Mouse (Mus musculus): ENCODE results near the gene Unk. TPM values are rescaled to one million over a fixed set of nuclear protein-coding genes. Genes with fewer than 3 reads are reported as not detected.

Gene Unk
- polyA plus RNA-seq, 1 experiment, result 21.5 TPM

DNA sequence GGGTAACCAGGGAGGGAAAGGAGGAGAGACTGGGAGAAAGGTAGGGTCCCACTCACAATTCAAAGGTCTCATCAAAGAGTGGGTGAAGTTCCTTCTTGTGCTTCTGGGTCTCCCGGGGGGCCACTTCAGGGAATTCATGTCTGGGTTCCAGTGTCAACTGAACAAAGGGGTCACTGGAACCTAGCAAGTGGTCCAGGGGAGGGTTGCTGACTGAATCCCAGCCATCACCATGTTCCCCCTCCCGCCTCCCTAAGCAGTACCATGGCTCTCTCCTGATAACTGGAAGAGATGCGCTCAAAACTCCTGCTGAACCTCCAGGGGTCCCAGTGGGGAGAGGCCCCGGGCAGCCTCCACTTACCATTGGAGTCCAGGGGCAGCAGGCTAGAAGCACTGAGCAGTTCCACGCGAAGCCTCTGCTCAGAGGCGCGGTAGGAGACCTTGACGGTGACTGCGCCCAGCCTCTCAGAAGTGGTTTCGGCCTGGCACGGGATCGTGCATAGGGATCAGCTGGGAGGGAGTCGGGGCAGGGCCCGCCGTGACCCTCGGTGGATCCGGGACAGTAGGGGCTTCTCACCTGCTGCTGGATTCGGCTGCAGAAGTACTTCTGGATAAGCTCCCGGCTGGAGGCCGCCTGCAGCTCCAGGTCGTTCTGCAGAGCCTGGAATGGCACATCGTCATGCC lies 34.2 kb downstream of the Unk start:
- TF ChIP-seq CTCF (IDR thresholded peaks at IDR 0.05; ENCODE audit: extremely low read depth, insufficient read length, insufficient replicate concordance, low read depth, low read length), result no peak
- TF ChIP-seq POLR2A (IDR thresholded peaks at IDR 0.05; ENCODE audit: low read depth, low read length), result no peak
- peaks cover 6% of the 10 kb centered on the region; the same call in 1 of the 2 replicates for H3K36me3 ChIP-seq (ENCODE audit: control insufficient read depth, insufficient read depth, low read length)
- no peaks in the 10 kb centered on the region for H3K27me3 ChIP-seq (ENCODE audit: control insufficient read depth, insufficient read depth, low read length)
- 77% methylated on average over 23 of the region's 23 CpGs for WGBS
- no peak overlapping the region for H3K4me3 ChIP-seq (ENCODE audit: low read depth, low read length)
- H3K4me1 ChIP-seq (ENCODE audit: control insufficient read depth, insufficient read depth, insufficient read length, low read length), result peaks cover 12% of the 10 kb centered on the region
- H3K27ac ChIP-seq (ENCODE audit: insufficient read depth, low read depth, low read length), result no peak overlapping the region

DNA sequence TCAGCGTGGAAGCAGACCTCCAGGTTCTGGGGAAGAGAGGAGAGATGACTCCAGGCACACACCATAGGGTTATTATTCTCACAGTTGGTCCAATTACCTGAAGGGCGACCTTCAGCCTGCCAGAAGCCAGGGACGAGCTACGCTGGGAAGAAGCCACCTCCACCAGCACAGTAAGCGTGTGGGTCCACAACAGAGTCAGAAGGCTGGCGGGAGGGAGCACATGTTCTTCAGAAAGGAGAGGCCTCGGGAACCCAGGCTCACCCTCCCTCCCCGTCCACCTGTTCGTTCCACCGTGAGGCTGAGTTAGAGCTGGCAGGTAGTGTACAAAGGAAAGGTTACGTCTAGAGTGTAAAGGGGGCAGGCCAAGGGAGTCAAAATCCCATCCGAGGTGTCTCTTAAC lies 35.2 kb downstream of the Unk start:
- Histone ChIP-seq H3K27ac (ENCODE audit: insufficient read depth, low read depth, low read length) (no peak overlapping the region), H3K4me3 (ENCODE audit: low read depth, low read length) (no peak overlapping the region), H3K36me3 (ENCODE audit: control insufficient read depth, insufficient read depth, low read length) (peaks cover 4% of the 10 kb centered on the region; the same call in 1 of the 2 replicates), H3K27me3 (ENCODE audit: control insufficient read depth, insufficient read depth, low read length) (no peaks in the 10 kb centered on the region), H3K4me1 (ENCODE audit: control insufficient read depth, insufficient read depth, insufficient read length, low read length) (peaks cover 9% of the 10 kb centered on the region; the same call in 1 of the 2 replicates)
- TF ChIP-seq CTCF (IDR thresholded peaks at IDR 0.05; ENCODE audit: extremely low read depth, insufficient read length, insufficient replicate concordance, low read depth, low read length), result no peak
- TF ChIP-seq POLR2A (IDR thresholded peaks at IDR 0.05; ENCODE audit: low read depth, low read length), result no peak
- 81% methylated on average over 12 of the region's 12 CpGs for WGBS

GRCm38 (mm10) chr11:116071510-116071909 lies 41.4 kb downstream of the Unk start:
- Histone ChIP-seq H3K4me3 (ENCODE audit: low read depth, low read length) (no peak overlapping the region), H3K27me3 (ENCODE audit: control insufficient read depth, insufficient read depth, low read length) (no peaks in the 10 kb centered on the region), H3K36me3 (ENCODE audit: control insufficient read depth, insufficient read depth, low read length) (no peaks in the 10 kb centered on the region), H3K27ac (ENCODE audit: insufficient read depth, low read depth, low read length) (no peak overlapping the region), H3K4me1 (ENCODE audit: control insufficient read depth, insufficient read depth, insufficient read length, low read length) (no peaks in the 10 kb centered on the region; the same call in 1 of the 2 replicates)
- 47% methylated on average over 5 of the region's 5 CpGs for WGBS
- TF ChIP-seq CTCF (IDR thresholded peaks at IDR 0.05; ENCODE audit: extremely low read depth, insufficient read length, insufficient replicate concordance, low read depth, low read length), result peak; percentile 71; the same call in 1 of the 2 replicates
- TF ChIP-seq POLR2A (IDR thresholded peaks at IDR 0.05; ENCODE audit: low read depth, low read length), result no peak

- TF ChIP-seq POLR2A (IDR thresholded peaks at IDR 0.05; ENCODE audit: low read depth, low read length) (no peak), CTCF (IDR thresholded peaks at IDR 0.05; ENCODE audit: extremely low read depth, insufficient read length, insufficient replicate concordance, low read depth, low read length) (no peak)
- Histone ChIP-seq H3K4me1 (ENCODE audit: control insufficient read depth, insufficient read depth, insufficient read length, low read length) (peaks cover 5% of the 10 kb centered on the region; the same call in 1 of the 2 replicates), H3K36me3 (ENCODE audit: control insufficient read depth, insufficient read depth, low read length) (no peaks in the 10 kb centered on the region), H3K27ac (ENCODE audit: insufficient read depth, low read depth, low read length) (no peak overlapping the region), H3K27me3 (ENCODE audit: control insufficient read depth, insufficient read depth, low read length) (no peaks in the 10 kb centered on the region), H3K4me3 (ENCODE audit: low read depth, low read length) (no peak overlapping the region)
- WGBS, result 88% methylated on average over 3 of the region's 3 CpGs
Observed at GRCm38 (mm10) chr11:116072608-116073007, 42.5 kb downstream of the Unk start.

- no peak overlapping the region for H3K27ac ChIP-seq (ENCODE audit: insufficient read depth, low read depth, low read length)
- peaks cover 10% of the 10 kb centered on the region for H3K36me3 ChIP-seq (ENCODE audit: control insufficient read depth, insufficient read depth, low read length)
- H3K4me1 ChIP-seq (ENCODE audit: control insufficient read depth, insufficient read depth, insufficient read length, low read length), result peaks cover 14% of the 10 kb centered on the region
- 75% methylated on average over 7 of the region's 7 CpGs for WGBS
- TF ChIP-seq POLR2A (IDR thresholded peaks at IDR 0.05; ENCODE audit: low read depth, low read length) (no peak), CTCF (IDR thresholded peaks at IDR 0.05; ENCODE audit: extremely low read depth, insufficient read length, insufficient replicate concordance, low read depth, low read length) (no peak)
- H3K27me3 ChIP-seq (ENCODE audit: control insufficient read depth, insufficient read depth, low read length), result no peaks in the 10 kb centered on the region
- H3K4me3 ChIP-seq (ENCODE audit: low read depth, low read length), result no peak overlapping the region
Observed at GRCm38 (mm10) chr11:116074436-116074991, 44.4 kb downstream of the Unk start.

- Histone ChIP-seq H3K36me3 (ENCODE audit: control insufficient read depth, insufficient read depth, low read length) (peaks cover 22% of the 10 kb centered on the region), H3K27me3 (ENCODE audit: control insufficient read depth, insufficient read depth, low read length) (no peaks in the 10 kb centered on the region), H3K4me3 (ENCODE audit: low read depth, low read length) (no peak overlapping the region), H3K27ac (ENCODE audit: insufficient read depth, low read depth, low read length) (no peak overlapping the region), H3K4me1 (ENCODE audit: control insufficient read depth, insufficient read depth, insufficient read length, low read length) (peaks cover 14% of the 10 kb centered on the region)
- WGBS, result 55% methylated on average over 20 of the region's 20 CpGs
- TF ChIP-seq CTCF (IDR thresholded peaks at IDR 0.05; ENCODE audit: extremely low read depth, insufficient read length, insufficient replicate concordance, low read depth, low read length) (no peak), POLR2A (IDR thresholded peaks at IDR 0.05; ENCODE audit: low read depth, low read length) (no peak)
Observed at GRCm38 (mm10) chr11:116075539-116076265, 45.6 kb downstream of the Unk start.

DNA sequence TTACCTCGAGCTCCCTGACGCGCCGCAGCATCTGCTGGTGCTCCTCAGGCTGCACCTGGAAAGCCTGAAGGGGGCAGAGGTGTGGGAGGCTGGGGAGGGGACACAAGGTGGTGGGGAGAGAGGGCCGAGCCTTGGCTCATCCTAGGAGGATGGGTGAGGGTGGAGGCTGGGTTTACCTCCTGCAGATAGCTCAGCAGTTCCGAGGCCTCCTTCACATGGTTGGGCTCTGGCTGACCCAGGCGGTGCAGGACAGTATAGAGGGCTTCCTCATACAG lies 46.1 kb downstream of the Unk start:
- H3K36me3 ChIP-seq (ENCODE audit: control insufficient read depth, insufficient read depth, low read length), result peaks cover 27% of the 10 kb centered on the region
- TF ChIP-seq CTCF (IDR thresholded peaks at IDR 0.05; ENCODE audit: extremely low read depth, insufficient read length, insufficient replicate concordance, low read depth, low read length), result no peak
- TF ChIP-seq POLR2A (IDR thresholded peaks at IDR 0.05; ENCODE audit: low read depth, low read length), result no peak
- H3K4me1 ChIP-seq (ENCODE audit: control insufficient read depth, insufficient read depth, insufficient read length, low read length), result peaks cover 14% of the 10 kb centered on the region
- H3K4me3 ChIP-seq (ENCODE audit: low read depth, low read length), result peak overlapping the region; percentile 55
- no peaks in the 10 kb centered on the region for H3K27me3 ChIP-seq (ENCODE audit: control insufficient read depth, insufficient read depth, low read length)
- H3K27ac ChIP-seq (ENCODE audit: insufficient read depth, low read depth, low read length), result no peak overlapping the region
- WGBS, result 87% methylated on average over 7 of the region's 7 CpGs

Measured in small intestine, adult 2 months (tissue).